Mouse (Mus musculus): ENCODE results near the gene Aplp2.

Aplp2 gene

DNA sequence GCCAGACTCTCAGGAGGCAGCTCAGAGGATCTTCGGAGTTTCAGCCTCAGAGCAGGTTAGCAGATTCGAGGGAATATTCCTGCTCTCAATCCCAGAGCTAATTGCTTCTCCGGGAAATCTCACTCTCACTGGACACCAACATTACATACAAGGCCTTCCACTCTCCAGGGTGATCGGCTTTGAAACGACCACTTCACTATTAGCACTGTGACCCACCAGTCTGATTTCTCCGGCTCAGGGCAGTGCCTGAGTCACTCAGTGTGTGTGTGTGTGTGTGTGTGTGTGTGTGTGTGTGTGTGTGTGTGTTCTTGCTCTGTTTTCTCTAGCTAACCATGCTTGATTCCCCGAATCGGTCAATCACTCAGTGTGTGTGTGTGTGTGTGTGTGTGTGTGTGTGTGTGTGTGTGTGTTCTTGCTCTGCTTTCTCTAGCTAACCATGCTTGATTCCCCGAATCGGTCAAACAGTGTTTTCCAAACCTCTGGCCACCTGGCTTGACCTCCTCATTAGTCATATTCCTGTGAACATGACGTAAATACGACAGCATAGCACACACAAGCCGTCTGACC is 89.1 kb downstream of the Aplp2 start:
- DNase-seq (ENCODE audit: low read depth) = no peak

- no peak for DNase-seq (ENCODE audit: low read depth)
These were observed 91.1 kb downstream of the Aplp2 start for GRCm38 (mm10) chr9:31120533-31120915.

- DNase-seq (ENCODE audit: low read depth) = no peak
These were observed 91.6 kb downstream of the Aplp2 start for GRCm38 (mm10) chr9:31119882-31120532.

GRCm38 (mm10) chr9:31119405-31119804 is 92.2 kb downstream of the Aplp2 start:
- no peak for DNase-seq (ENCODE audit: low read depth)

DNA sequence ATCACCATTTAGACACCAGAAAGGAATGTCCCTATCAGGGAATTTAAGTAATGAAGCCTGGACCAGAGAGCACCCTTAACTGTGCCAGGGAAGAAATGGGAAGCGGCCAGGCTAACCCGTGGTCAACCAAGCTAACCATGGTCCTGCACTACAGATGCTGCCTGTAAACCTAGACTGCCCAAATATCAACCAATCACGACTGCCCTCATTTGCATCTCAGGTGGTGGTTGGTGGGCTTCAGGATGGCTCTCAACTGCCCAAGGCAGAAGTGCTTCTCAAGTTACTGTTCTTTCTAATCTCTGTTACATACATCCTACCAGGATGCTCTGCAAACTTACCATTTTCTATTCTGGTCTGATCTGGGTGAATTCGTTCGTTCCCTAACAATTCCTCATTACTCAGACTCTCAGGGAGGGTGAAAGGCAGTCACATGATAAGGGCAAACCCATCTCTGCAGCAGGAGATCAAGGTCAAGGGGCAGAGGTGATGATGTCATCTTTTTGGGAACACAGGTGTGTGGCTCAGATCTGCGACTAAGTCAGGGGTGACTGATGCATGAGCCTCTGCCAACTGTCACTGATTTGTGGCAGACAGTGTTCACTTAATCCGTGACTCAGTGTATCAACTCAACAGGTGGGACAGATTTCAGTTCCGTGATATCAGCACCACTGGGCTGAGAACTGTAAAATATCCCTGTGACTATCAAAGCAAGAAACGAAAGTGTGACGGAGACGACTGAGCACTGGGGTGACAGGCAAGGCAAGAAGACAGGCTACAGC is 92.9 kb downstream of the Aplp2 start:
- DNase-seq (ENCODE audit: low read depth) = no peak

- DNase-seq (ENCODE audit: low read depth) = no peak
These were observed 94.1 kb downstream of the Aplp2 start for GRCm38 (mm10) chr9:31117488-31117887.

- no peak for DNase-seq (ENCODE audit: low read depth)
These were observed 94.5 kb downstream of the Aplp2 start for GRCm38 (mm10) chr9:31117088-31117487.

- DNase-seq (ENCODE audit: low read depth) = no peak
These were observed 96.0 kb downstream of the Aplp2 start for GRCm38 (mm10) chr9:31115586-31115985.

DNA sequence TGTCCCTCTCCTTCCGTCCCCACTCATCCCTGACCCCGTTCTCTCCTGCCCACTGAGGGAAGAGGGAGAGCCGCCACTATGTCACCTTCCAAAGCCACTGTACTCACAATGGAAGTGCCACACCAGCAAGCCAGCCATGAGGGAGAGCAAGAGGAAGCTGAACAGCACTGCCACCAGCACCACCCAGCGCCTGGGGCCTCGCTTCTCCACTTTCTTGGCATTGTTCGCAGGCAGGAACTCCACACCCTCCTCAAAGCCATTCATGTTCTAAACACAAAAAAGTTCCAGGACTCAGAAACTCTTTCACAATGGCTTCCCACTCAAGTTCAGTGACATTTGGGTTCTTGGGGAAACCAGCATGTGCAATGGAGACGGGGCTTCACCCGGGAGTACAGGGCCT is 103.2 kb downstream of the Aplp2 start:
- DNase-seq (ENCODE audit: low read depth) = no peak

All from naive thymus-derived CD4-positive, alpha-beta T cell, adult 2 months (primary cell).